Mouse (Mus musculus) urinary bladder, postnatal 25 days (tissue): ENCODE data around the gene Prl2b1.

ENCODE experiments used
- DNase-seq: peaks from one replicate; pipeline ENCODE4 v3.0.0; 2022; ENCODE audit warnings: low spot score

The Prl2b1 gene

DNA sequence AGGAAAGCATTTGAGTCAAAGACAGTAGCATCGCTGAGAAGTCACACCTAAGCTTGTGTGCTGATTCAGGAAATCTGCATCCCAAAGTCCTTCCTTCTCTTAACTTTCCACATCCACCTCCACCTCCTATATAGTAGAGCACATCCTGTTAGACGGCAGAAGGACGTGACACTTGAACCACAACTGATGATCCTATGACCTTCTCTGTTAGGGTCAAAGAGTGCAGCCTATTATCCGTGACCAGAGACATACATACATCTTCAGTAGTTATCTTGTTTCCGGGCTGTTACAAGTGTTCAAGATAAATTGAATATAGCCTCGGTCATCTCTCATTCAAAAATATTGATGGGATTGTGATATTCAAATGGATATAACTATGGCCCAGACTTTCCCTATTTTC lies at the start of gene Prl2b1:
Gene Prl2b1, minus strand, starts transcription at position 101 of the 400 bp plus-strand sequence.
- DNase-seq: no peak

DNA sequence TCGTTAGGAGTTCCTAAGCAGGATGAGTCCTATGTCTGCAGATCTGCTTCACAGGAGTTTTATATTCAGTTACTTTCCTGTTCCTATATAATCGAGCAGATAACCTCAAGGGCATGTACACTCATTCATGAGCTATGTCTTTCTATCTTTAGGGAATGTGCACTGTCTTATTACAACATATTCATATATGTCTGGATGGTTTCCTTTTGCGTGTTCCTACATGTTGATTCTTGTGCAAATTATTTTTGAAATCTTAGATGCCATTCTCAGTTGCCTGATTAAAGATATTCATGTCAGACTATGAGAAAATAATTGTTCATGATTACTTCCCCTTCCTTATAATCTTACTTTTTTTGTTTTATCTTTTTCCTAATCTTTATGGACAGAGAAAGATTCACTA lies 47.9 kb upstream of the Prl2b1 start, which contains the start of gene Prl8a6:
Gene Prl8a6, minus strand, starts transcription at position 101 of the 400 bp plus-strand sequence.
- DNase-seq: no peak

DNA sequence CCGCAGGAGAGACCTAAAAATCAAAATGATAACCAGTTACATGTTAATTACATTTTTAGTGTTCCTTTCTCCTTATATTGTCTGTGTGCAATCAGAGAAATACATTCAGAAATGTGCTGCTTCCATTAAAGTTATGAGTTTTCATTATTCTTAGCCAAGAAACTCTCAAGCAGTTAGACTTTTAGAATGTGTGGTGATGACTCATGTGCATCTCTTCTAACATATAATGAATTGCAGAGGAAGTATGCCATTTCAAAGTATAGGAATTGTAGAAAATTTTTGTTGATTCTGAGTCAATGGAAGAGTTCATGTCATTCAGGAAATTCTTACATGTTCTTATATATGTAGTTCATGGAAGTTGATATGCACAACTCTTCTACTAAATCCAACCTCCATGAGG lies 42.5 kb upstream of the Prl2b1 start:
- no peak for DNase-seq

DNA sequence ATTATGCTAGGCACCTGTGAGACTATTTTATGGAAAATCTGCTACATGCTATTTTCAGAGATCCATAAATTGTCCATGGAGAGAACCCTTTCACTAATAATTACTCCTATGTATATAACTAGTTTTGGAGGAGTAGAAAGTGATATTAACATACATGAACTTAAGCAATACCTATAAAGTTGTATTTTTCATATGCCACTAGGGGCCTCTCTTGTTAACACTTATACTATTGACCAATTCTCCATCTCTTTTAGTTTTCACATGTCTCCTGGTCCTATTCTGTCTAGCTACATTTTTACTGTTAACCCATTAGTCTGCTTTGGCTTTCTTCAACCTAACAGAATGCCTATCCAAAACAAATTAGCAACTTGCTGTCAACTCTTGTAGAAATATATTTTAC lies 23.0 kb upstream of the Prl2b1 start:
- DNase-seq: no peak

DNA sequence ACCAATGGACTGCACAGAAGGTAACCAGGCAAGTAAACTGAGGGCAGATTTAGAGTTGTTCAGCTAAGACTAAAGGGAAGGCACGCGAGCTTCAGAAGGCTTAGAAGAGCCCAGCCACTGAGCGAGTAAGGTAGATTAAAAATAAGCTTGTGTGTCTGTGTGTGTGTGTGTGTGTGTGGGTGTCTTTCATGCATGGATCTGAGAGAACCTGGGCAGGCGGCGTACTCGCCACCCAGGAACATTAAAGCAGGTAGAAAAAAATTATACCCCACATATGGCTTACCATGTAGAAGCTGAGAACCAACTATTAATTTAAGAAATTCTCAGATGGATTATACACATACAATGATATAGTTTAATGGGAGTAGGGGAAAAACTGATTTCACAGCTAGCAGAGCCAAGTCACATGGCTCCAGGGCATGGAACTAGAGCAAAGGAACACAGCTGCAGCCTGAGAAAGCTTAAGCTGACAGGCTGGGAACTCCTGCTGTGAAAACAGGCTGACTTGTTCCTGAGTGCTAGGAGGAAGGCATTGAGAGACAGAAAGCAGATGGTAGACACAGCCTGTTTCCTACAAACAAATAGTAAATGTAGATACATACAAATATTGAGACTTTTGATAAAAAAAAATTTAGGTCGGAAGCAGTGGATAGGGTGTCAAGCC lies 8.5 kb upstream of the Prl2b1 start:
- no peak for DNase-seq

DNA sequence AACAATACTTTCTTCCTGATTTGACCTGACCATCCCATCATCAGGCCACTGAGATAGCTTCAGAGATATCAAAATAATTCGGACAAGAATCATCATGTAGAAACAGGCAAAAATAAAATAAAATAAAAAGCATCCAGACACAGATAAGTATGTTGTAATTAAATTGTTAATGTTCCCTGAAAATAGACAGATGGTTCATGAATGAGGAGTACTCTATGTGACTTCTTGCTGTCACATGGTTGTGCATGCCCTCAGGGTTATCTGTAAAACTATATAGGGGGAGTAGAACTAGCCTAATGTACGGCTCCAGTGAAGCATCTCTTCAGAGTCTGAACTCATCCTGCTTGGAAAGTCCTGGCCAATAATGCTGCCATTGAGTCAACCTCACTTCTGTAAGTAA lies 45.3 kb downstream of the Prl2b1 start, which contains the start of gene Prl8a2:
Gene Prl8a2, plus strand, starts transcription at position 301 of the 400 bp plus-strand sequence.
- DNase-seq: no peak

DNA sequence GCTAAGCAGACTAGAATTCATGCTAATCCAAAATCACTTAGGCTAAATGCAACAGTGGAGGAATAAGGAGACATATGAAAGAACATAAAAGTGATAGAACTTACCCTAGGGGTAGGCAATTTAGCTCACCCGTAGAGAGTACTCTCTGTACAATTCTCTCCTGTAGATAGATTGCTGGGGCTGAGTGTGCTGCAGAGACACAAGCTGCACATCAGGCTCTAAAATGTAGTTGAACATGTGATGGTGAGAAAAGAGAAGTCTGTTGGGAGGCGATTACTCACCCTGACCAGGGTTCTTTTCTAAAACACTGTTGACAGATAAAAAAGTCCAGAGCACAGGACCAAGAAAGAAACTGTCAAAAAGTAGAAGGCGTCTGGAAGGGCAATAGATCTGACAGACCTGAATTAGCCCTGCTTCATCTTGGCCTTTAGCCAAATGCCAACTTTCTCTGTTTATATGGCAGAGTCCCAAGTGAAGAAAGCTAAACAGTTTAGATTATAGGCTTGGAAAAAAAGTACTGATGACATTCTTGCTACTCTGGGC lies 47.8 kb downstream of the Prl2b1 start:
- no peak for DNase-seq

DNA sequence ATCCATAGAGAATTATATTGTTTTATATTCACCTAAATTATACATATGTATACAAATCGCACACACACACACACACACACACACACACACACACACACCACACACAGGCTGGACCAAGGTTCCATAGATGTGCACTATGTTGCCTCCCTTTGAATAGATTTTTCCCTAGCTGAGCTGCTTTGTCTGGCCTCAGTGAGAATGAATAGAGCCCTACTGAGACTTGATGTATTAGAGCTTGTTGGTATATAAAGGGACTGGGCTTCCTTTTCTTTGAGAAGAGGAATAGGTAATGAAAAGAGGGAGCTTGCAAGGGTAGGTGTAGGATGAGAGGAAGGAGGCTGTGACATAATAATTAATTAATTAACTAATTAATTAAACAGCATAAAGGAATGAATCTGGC lies 55.7 kb downstream of the Prl2b1 start:
- no peak for DNase-seq
